Mouse (Mus musculus): ENCODE results near the gene AI413582. TPM values are rescaled to one million over a fixed set of nuclear protein-coding genes. Genes with fewer than 3 reads are reported as not detected.

Gene AI413582
- polyA plus RNA-seq, 1 experiment from 2014 or later = 19.7 TPM

DNA sequence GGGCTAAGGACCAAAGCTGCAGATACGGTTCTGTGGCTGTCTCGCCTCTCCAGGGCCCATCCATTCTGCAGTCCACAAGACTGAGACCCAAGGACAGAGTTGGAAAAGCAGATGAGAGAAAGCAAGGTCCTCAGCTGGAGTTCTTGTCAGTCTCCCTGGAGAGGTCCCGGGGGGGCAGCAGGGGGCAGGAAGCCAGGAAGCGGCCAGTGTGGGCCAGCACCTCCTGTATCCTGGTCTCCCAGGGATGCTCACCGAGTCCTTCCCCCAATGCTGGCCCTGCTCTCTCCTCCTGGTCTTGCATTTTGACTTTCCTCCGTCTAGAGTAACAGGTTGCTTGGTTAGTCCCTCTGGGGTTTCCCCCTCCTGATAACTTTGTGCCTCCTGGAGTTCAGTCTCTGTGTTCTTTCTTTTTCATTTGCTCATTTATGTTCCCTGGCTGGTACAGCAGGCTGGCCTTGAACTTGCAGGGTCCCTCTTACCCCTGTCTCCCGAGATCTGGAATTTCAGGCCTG lies 18.9 kb downstream of the AI413582 start:
- H3K36me3 ChIP-seq = no peaks in the 10 kb centered on the region
- H3K27ac ChIP-seq = peak overlapping the region; percentile 6
- DNase-seq (ENCODE audit: low spot score) = no peak
- H3K4me1 ChIP-seq = peaks cover 30% of the 10 kb centered on the region
- no peaks in the 10 kb centered on the region for H3K9me3 ChIP-seq
- H3K4me3 ChIP-seq = no peak overlapping the region
- H3K27me3 ChIP-seq (ENCODE audit: insufficient read depth, poor library complexity, severe bottlenecking) = peaks cover 13% of the 10 kb centered on the region; the same call in 1 of the 2 replicates
- 55% methylated on average over 7 of the region's 7 CpGs for WGBS

DNA sequence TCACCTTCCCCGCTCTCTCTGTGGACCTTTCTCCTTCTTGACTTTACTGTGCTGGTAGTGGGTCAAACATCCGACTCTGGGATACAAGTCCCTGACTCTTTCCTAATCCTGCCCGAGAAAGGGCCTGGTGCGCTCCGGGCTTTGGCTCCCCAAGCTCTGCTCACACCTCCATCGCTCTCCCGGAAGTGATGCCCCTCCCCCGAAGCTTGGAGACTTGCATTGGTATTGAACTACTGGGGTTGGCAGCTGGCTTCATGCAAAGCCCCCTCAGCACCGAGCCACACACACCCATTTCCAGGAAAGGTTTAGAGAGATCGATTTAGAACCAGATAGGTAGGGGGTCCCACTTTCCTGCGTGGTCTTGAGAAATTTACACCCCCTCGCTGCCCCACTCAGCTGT lies 19.6 kb downstream of the AI413582 start:
- WGBS = 36% methylated on average over 12 of the region's 12 CpGs
- peaks cover 35% of the 10 kb centered on the region for H3K4me1 ChIP-seq

GRCm38 (mm10) chr17:27544551-27544950 lies 21.0 kb downstream of the AI413582 start:
- 81% methylated on average over 11 of the region's 11 CpGs for WGBS

More for the DNA sequence above, 19.6 kb downstream of the AI413582 start:
- Histone ChIP-seq H3K4me3 (no peak overlapping the region), H3K36me3 (no peaks in the 10 kb centered on the region), H3K27me3 (ENCODE audit: insufficient read depth, poor library complexity, severe bottlenecking) (peaks cover 13% of the 10 kb centered on the region; the same call in 1 of the 2 replicates), H3K9me3 (no peaks in the 10 kb centered on the region), H3K27ac (no peak overlapping the region)
- DNase-seq (ENCODE audit: low spot score) = no peak

GRCm38 (mm10) chr17:27541984-27542383 lies 23.6 kb downstream of the AI413582 start:
- H3K36me3 ChIP-seq = no peaks in the 10 kb centered on the region
- 78% methylated on average over 3 of the region's 3 CpGs for WGBS
- peaks cover 12% of the 10 kb centered on the region for H3K4me1 ChIP-seq
- DNase-seq (ENCODE audit: low spot score) = no peak
- no peaks in the 10 kb centered on the region for H3K9me3 ChIP-seq
- H3K27me3 ChIP-seq (ENCODE audit: insufficient read depth, poor library complexity, severe bottlenecking) = peaks cover 9% of the 10 kb centered on the region; the same call in 1 of the 2 replicates
- no peak overlapping the region for H3K4me3 ChIP-seq
- H3K27ac ChIP-seq = no peak overlapping the region; the same call in 1 of the 2 replicates

More at GRCm38 (mm10) chr17:27544551-27544950, 21.0 kb downstream of the AI413582 start:
- H3K4me3 ChIP-seq = no peak overlapping the region
- H3K27ac ChIP-seq = no peak overlapping the region
- DNase-seq (ENCODE audit: low spot score) = no peak
- peaks cover 13% of the 10 kb centered on the region; the same call in 1 of the 2 replicates for H3K27me3 ChIP-seq (ENCODE audit: insufficient read depth, poor library complexity, severe bottlenecking)
- H3K9me3 ChIP-seq = no peaks in the 10 kb centered on the region
- H3K36me3 ChIP-seq = no peaks in the 10 kb centered on the region
- H3K4me1 ChIP-seq = peaks cover 31% of the 10 kb centered on the region

DNA sequence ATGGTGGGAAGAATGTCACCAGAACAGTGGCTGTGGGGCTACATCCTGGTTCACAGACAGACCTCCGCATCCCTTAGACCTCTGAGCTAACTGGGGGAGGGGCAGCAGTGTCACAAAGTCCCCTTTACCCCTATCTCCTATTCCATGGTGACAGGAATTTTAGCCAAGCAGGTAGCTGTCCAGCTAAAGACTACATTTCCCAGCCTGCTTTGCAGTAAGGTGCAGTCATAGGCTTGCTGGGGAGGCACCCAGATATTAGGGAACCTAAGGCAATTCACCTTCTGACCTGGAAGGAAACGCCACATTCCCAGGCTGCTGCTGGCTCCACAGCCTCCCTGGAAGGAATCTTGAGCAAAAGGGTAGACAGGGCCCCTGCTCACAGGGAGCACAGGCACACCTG lies 24.3 kb downstream of the AI413582 start:
- Histone ChIP-seq H3K9me3 (no peaks in the 10 kb centered on the region), H3K36me3 (no peaks in the 10 kb centered on the region), H3K27me3 (ENCODE audit: insufficient read depth, poor library complexity, severe bottlenecking) (peaks cover 6% of the 10 kb centered on the region; the same call in 1 of the 2 replicates), H3K4me1 (peaks cover 11% of the 10 kb centered on the region), H3K4me3 (no peak overlapping the region), H3K27ac (no peak overlapping the region)
- 59% methylated on average over 2 of the region's 2 CpGs for WGBS
- DNase-seq (ENCODE audit: low spot score) = no peak

GRCm38 (mm10) chr17:27534718-27535117 lies 30.8 kb downstream of the AI413582 start:
- H3K27ac ChIP-seq = peak overlapping the region; percentile 30; the same call in 1 of the 2 replicates

GRCm38 (mm10) chr17:27533354-27533753 lies 32.2 kb downstream of the AI413582 start:
- Histone ChIP-seq H3K27ac (no peak overlapping the region), H3K4me1 (no peaks in the 10 kb centered on the region), H3K4me3 (no peak overlapping the region), H3K27me3 (ENCODE audit: insufficient read depth, poor library complexity, severe bottlenecking) (no peaks in the 10 kb centered on the region), H3K36me3 (no peaks in the 10 kb centered on the region), H3K9me3 (no peaks in the 10 kb centered on the region)
- DNase-seq (ENCODE audit: low spot score) = no peak
- WGBS = 89% methylated on average over 3 of the region's 3 CpGs

More at GRCm38 (mm10) chr17:27534718-27535117, 30.8 kb downstream of the AI413582 start:
- H3K27me3 ChIP-seq (ENCODE audit: insufficient read depth, poor library complexity, severe bottlenecking) = no peaks in the 10 kb centered on the region
- DNase-seq (ENCODE audit: low spot score) = peak; percentile 93
- no peak overlapping the region for H3K4me3 ChIP-seq
- 5% methylated on average over 10 of the region's 10 CpGs for WGBS
- no peaks in the 10 kb centered on the region for H3K9me3 ChIP-seq
- H3K4me1 ChIP-seq = no peaks in the 10 kb centered on the region
- no peaks in the 10 kb centered on the region for H3K36me3 ChIP-seq

DNA sequence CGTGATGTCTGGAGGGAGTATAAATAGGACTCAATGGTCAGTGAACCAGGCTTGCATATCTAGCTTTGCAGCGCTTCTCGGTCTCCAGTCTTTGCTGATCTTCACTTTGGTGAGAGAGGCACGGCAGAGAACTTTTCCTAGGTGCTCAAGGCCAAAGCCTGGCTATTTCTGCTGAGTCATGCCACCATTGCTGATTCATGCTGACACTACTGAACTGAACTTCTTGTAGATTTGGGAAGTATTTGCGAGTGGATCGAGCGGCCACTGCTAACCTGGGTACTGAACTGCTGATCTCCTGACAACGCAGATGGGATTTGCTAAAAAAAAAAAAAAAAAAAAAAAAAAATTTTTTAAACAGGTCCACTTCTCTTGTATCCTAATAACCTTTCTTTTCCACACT lies 33.5 kb downstream of the AI413582 start:
- H3K36me3 ChIP-seq = no peaks in the 10 kb centered on the region
- H3K4me3 ChIP-seq = no peak overlapping the region
- WGBS = 80% methylated on average over 8 of the region's 8 CpGs
- DNase-seq (ENCODE audit: low spot score) = no peak
- H3K27ac ChIP-seq = no peak overlapping the region
- H3K4me1 ChIP-seq = no peaks in the 10 kb centered on the region
- H3K27me3 ChIP-seq (ENCODE audit: insufficient read depth, poor library complexity, severe bottlenecking) = no peaks in the 10 kb centered on the region
- H3K9me3 ChIP-seq = no peaks in the 10 kb centered on the region

GRCm38 (mm10) chr17:27528767-27529166 lies 36.8 kb downstream of the AI413582 start:
- Histone ChIP-seq H3K27ac (no peak overlapping the region), H3K4me1 (no peaks in the 10 kb centered on the region), H3K9me3 (0 out of 2 replicates have a peak, but pooled peaks cover 2% of the 10 kb centered on the region), H3K36me3 (no peaks in the 10 kb centered on the region), H3K4me3 (no peak overlapping the region), H3K27me3 (ENCODE audit: insufficient read depth, poor library complexity, severe bottlenecking) (no peaks in the 10 kb centered on the region)
- DNase-seq (ENCODE audit: low spot score) = no peak
- 71% methylated on average over 5 of the region's 5 CpGs for WGBS

GRCm38 (mm10) chr17:27528030-27528429 lies 37.5 kb downstream of the AI413582 start:
- Histone ChIP-seq H3K27ac (no peak overlapping the region), H3K4me3 (no peak overlapping the region), H3K27me3 (ENCODE audit: insufficient read depth, poor library complexity, severe bottlenecking) (peaks cover 3% of the 10 kb centered on the region; the same call in 1 of the 2 replicates), H3K9me3 (0 out of 2 replicates have a peak, but pooled peaks cover 2% of the 10 kb centered on the region), H3K4me1 (peaks cover 1% of the 10 kb centered on the region; the same call in 1 of the 2 replicates), H3K36me3 (no peaks in the 10 kb centered on the region)
- DNase-seq (ENCODE audit: low spot score) = no peak
- WGBS = 52% methylated on average over 8 of the region's 8 CpGs

DNA sequence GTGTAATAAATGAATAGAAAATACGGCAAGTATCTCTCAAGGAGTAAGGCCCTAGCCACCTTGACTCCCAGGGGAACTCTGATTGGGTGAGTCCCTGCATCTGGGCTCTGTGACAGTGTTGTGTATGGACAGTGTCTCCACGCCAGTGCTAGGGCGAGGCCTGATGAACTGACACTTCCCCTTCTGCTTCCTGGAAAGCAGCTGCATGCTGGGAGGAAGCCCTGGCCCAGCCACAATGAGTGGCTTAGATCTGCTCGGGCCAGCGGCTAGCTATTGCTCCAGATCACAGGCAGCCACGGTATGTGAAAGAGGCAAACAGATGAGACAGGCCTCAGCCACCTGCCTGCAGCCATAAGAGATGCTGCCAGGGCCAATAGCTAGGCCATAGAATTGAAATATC lies 38.4 kb downstream of the AI413582 start:
- H3K4me3 ChIP-seq = no peak overlapping the region
- DNase-seq (ENCODE audit: low spot score) = no peak
- peaks cover 12% of the 10 kb centered on the region; the same call in 1 of the 2 replicates for H3K27me3 ChIP-seq (ENCODE audit: insufficient read depth, poor library complexity, severe bottlenecking)
- WGBS = 80% methylated on average over 6 of the region's 6 CpGs
- H3K4me1 ChIP-seq = peaks cover 2% of the 10 kb centered on the region; the same call in 1 of the 2 replicates
- H3K27ac ChIP-seq = no peak overlapping the region
- 0 out of 2 replicates have a peak, but pooled peaks cover 2% of the 10 kb centered on the region for H3K9me3 ChIP-seq
- H3K36me3 ChIP-seq = no peaks in the 10 kb centered on the region

DNA sequence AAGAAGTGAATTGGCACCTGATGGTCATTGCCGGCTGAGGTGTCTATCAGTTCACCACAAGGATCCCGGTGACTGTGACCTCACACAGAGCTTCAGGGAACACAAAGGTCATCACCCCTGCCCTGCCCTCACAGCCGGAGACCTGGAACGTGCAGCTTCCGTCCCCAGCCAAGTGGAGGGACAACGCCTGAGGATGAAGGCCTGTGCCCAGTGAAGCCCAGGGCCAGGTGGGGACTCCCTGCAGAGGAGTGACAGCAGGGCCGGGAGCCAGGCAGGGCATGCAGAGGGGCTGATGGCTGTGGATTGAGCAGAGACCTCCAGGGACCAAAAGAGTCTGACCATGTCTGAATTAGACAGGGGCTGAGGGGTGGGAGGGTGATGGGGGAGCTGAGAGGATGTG lies 42.4 kb downstream of the AI413582 start:
- Histone ChIP-seq H3K9me3 (0 out of 2 replicates have a peak, but pooled peaks cover 2% of the 10 kb centered on the region), H3K36me3 (no peaks in the 10 kb centered on the region), H3K4me1 (peaks cover 8% of the 10 kb centered on the region), H3K27me3 (ENCODE audit: insufficient read depth, poor library complexity, severe bottlenecking) (peaks cover 52% of the 10 kb centered on the region), H3K4me3 (no peak overlapping the region), H3K27ac (no peak overlapping the region)
- DNase-seq (ENCODE audit: low spot score) = no peak
- WGBS = 48% methylated on average over 7 of the region's 7 CpGs

- Histone ChIP-seq H3K36me3 (no peaks in the 10 kb centered on the region), H3K4me1 (peaks cover 8% of the 10 kb centered on the region), H3K27ac (no peak within 1 kb of the TSS), H3K4me3 (0 out of 2 replicates have a peak within 1 kb of the TSS, but pooled peaks have one; percentile 9), H3K27me3 (ENCODE audit: insufficient read depth, poor library complexity, severe bottlenecking) (peaks cover 71% of the 10 kb centered on the region), H3K9me3 (0 out of 2 replicates have a peak, but pooled peaks cover 2% of the 10 kb centered on the region)
- WGBS = 74% methylated on average over 5 of the region's 5 CpGs
- DNase-seq (ENCODE audit: low spot score) = no peak
Measured at GRCm38 (mm10) chr17:27521303-27521702, 44.3 kb downstream of the AI413582 start, which contains the start of gene Grm4. Grm4 (minus strand) TSS chr17:27521403.

All from heart, embryonic 10.5 days (tissue).